Mouse (Mus musculus) heart, embryonic 16.5 days (tissue): ENCODE measurements around the gene Stx16. TPM values are rescaled to one million over a fixed set of nuclear protein-coding genes. Genes with fewer than 3 reads are reported as not detected.

ENCODE experiments used
- ATAC-seq: fragments of 200-750 bp; cut with Nextera tagmentation; replicated peaks from 2 replicates; pipeline ENCODE4 v1.8.0; 2017; ENCODE audit warnings: moderate number of reproducible peaks; ENCODE audit not compliant: insufficient read depth, low FRiP score; ENCODE audit errors: extremely low read depth
- H3K27ac ChIP-seq: fragments of 300-500 bp; sonication (generic); 2 replicates; pipeline ENCODE4 v1.5.1; 2014; ENCODE audit warnings: mild to moderate bottlenecking, low read length, control low read depth, moderate library complexity
- H3K27me3 ChIP-seq: fragments of 300-500 bp; sonication (generic); 2 replicates; pipeline ENCODE4 v1.6.1; 2014; ENCODE audit warnings: low read length, mixed read lengths; ENCODE audit not compliant: control insufficient read depth, insufficient read depth
- H3K36me3 ChIP-seq: fragments of 300-500 bp; sonication (generic); 2 replicates; pipeline ENCODE4 v1.6.1; 2014; ENCODE audit not compliant: control insufficient read depth, insufficient read depth
- H3K4me1 ChIP-seq: fragments of 300-500 bp; sonication (generic); 2 replicates; pipeline ENCODE4 v1.6.1; 2014; ENCODE audit warnings: low read length, mixed read lengths; ENCODE audit not compliant: control insufficient read depth, insufficient read depth
- H3K4me2 ChIP-seq: fragments of 300-500 bp; sonication (generic); 2 replicates; pipeline ENCODE4 v1.6.1; 2014; ENCODE audit warnings: low read depth, mild to moderate bottlenecking, control low read depth, low read length
- H3K4me3 ChIP-seq: fragments of 300-500 bp; sonication (generic); 2 replicates; pipeline ENCODE4 v1.5.1; 2014; ENCODE audit warnings: mild to moderate bottlenecking, control low read depth, low read length
- H3K9ac ChIP-seq: fragments of 300-500 bp; sonication (generic); 2 replicates; pipeline ENCODE4 v1.6.1; 2014; ENCODE audit warnings: low read length, control low read depth
- H3K9me3 ChIP-seq: fragments of 300-500 bp; sonication (generic); replicated peaks from 2 replicates; pipeline ENCODE4 v1.6.1; 2016; ENCODE audit warnings: low read length; ENCODE audit not compliant: control insufficient read depth
- WGBS: fragments of 180-500 bp; shearing (Covaris S2); extraction: QIAGEN DNeasy Blood & Tissue Kit; methylation state at CpG from one replicate; pipeline ENCODE4 v1.1.7; 2014; 5-methylcytosine and 5-hydroxymethylcytosine counted together
- polyA plus RNA-seq: library from polyadenylated mRNA; unstranded; fragments of >200 nt; fragmentation: Nextera tagmentation; extraction: Ambion mirVana; gene quantifications from 2 replicates; pipeline ENCODE4 v1.2.1, GENCODE M21; 2015

The Stx16 gene
- polyA plus RNA-seq, 1 experiment from 2014 or later: 9.0 TPM

- H3K4me3 ChIP-seq: no peak overlapping the region
- H3K36me3 ChIP-seq: no peaks in the 10 kb centered on the region
- no peaks in the 10 kb centered on the region for H3K27me3 ChIP-seq
- no peak overlapping the region for H3K9ac ChIP-seq
- H3K4me2 ChIP-seq: no peak overlapping the region
- H3K4me1 ChIP-seq: peaks cover 23% of the 10 kb centered on the region
- no peak overlapping the region for H3K27ac ChIP-seq
- no peak for ATAC-seq
- 66% methylated on average over 5 of the region's 5 CpGs for WGBS
- H3K9me3 ChIP-seq: no peaks in the 10 kb centered on the region
Measured at GRCm38 (mm10) chr2:174073156-174073790, 2.8 kb upstream of the Stx16 start.

GRCm38 (mm10) chr2:174074621-174075020 is 1.5 kb upstream of the Stx16 start:
- ATAC-seq: no peak
- Histone ChIP-seq H3K4me1 (peaks cover 25% of the 10 kb centered on the region), H3K36me3 (no peaks in the 10 kb centered on the region), H3K4me2 (peak overlapping the region; percentile 95), H3K4me3 (peak overlapping the region; percentile 85), H3K9ac (peak overlapping the region; percentile 65), H3K27me3 (no peaks in the 10 kb centered on the region), H3K27ac (no peak overlapping the region), H3K9me3 (no peaks in the 10 kb centered on the region)
- 4% methylated on average over 8 of the region's 13 CpGs for WGBS

GRCm38 (mm10) chr2:174075072-174075570 is 987 bp upstream of the Stx16 start:
- ATAC-seq: no peak
- peak overlapping the region; percentile 92 for H3K27ac ChIP-seq
- peak overlapping the region; percentile 65 for H3K9ac ChIP-seq
- peak overlapping the region; percentile 85 for H3K4me3 ChIP-seq
- WGBS: 2% methylated on average over 22 of the region's 22 CpGs
- no peaks in the 10 kb centered on the region for H3K36me3 ChIP-seq
- peak overlapping the region; percentile 95 for H3K4me2 ChIP-seq
- H3K9me3 ChIP-seq: no peaks in the 10 kb centered on the region
- peaks cover 25% of the 10 kb centered on the region for H3K4me1 ChIP-seq
- H3K27me3 ChIP-seq: no peaks in the 10 kb centered on the region

- H3K36me3 ChIP-seq: no peaks in the 10 kb centered on the region
- H3K27ac ChIP-seq: peak overlapping the region; percentile 92
- no peaks in the 10 kb centered on the region for H3K9me3 ChIP-seq
- no peaks in the 10 kb centered on the region for H3K27me3 ChIP-seq
- H3K4me2 ChIP-seq: peak overlapping the region; percentile 95
- H3K9ac ChIP-seq: peak overlapping the region; percentile 91
- no peak for ATAC-seq
- peaks cover 25% of the 10 kb centered on the region for H3K4me1 ChIP-seq
- WGBS: under 1% methylated on average over 22 of the region's 22 CpGs
- H3K4me3 ChIP-seq: peak overlapping the region; percentile 85
Measured at GRCm38 (mm10) chr2:174076433-174076824, 321 bp downstream of the Stx16 start.

GRCm38 (mm10) chr2:174077004-174077695 is 1.0 kb downstream of the Stx16 start:
- peak overlapping the region; percentile 92 for H3K27ac ChIP-seq
- WGBS: under 1% methylated on average over 19 of the region's 19 CpGs
- peak overlapping the region; percentile 95 for H3K4me2 ChIP-seq
- no peaks in the 10 kb centered on the region for H3K36me3 ChIP-seq
- H3K9ac ChIP-seq: peak overlapping the region; percentile 91
- peak overlapping the region; percentile 85 for H3K4me3 ChIP-seq
- no peak for ATAC-seq
- peaks cover 25% of the 10 kb centered on the region for H3K4me1 ChIP-seq
- no peaks in the 10 kb centered on the region for H3K9me3 ChIP-seq
- H3K27me3 ChIP-seq: no peaks in the 10 kb centered on the region

- Histone ChIP-seq H3K4me1 (peaks cover 25% of the 10 kb centered on the region), H3K4me3 (peak overlapping the region; percentile 85), H3K27ac (peak overlapping the region; percentile 92), H3K4me2 (peak overlapping the region; percentile 95), H3K27me3 (no peaks in the 10 kb centered on the region), H3K9me3 (no peaks in the 10 kb centered on the region), H3K9ac (peak overlapping the region; percentile 91), H3K36me3 (no peaks in the 10 kb centered on the region)
- ATAC-seq: no peak
- WGBS: 16% methylated on average over 11 of the region's 11 CpGs
Measured at GRCm38 (mm10) chr2:174077776-174078338, 1.7 kb downstream of the Stx16 start.

GRCm38 (mm10) chr2:174081833-174082232 is 5.7 kb downstream of the Stx16 start:
- Histone ChIP-seq H3K9ac (no peak overlapping the region), H3K27ac (no peak overlapping the region), H3K4me3 (no peak overlapping the region), H3K36me3 (no peaks in the 10 kb centered on the region), H3K9me3 (no peaks in the 10 kb centered on the region), H3K27me3 (no peaks in the 10 kb centered on the region), H3K4me1 (peaks cover 16% of the 10 kb centered on the region), H3K4me2 (no peak overlapping the region)
- ATAC-seq: no peak
- WGBS: 83% methylated on average over 5 of the region's 5 CpGs

GRCm38 (mm10) chr2:174082380-174082918 is 6.3 kb downstream of the Stx16 start:
- Histone ChIP-seq H3K36me3 (no peaks in the 10 kb centered on the region), H3K4me1 (peaks cover 10% of the 10 kb centered on the region), H3K9me3 (no peaks in the 10 kb centered on the region), H3K27me3 (no peaks in the 10 kb centered on the region), H3K27ac (no peak overlapping the region), H3K4me3 (no peak overlapping the region), H3K4me2 (no peak overlapping the region), H3K9ac (no peak overlapping the region)
- no peak for ATAC-seq
- 78% methylated on average over 3 of the region's 3 CpGs for WGBS

- Histone ChIP-seq H3K27ac (no peak overlapping the region), H3K9me3 (no peaks in the 10 kb centered on the region), H3K4me2 (no peak overlapping the region), H3K9ac (no peak overlapping the region), H3K4me3 (no peak overlapping the region), H3K27me3 (no peaks in the 10 kb centered on the region), H3K4me1 (no peaks in the 10 kb centered on the region), H3K36me3 (peaks cover 33% of the 10 kb centered on the region)
- no peak for ATAC-seq
- 96% methylated on average over 3 of the region's 3 CpGs for WGBS
Measured at GRCm38 (mm10) chr2:174095086-174095485, 19.0 kb downstream of the Stx16 start.
